Mouse (Mus musculus) hindbrain, embryonic 12.5 days (tissue): ENCODE data around the gene Hs3st3a1. TPM values are rescaled to one million over a fixed set of nuclear protein-coding genes. Genes with fewer than 3 reads are reported as not detected.

ENCODE experiments used
- ATAC-seq: fragments of 200-750 bp; cut with Nextera tagmentation; 2 replicates; pipeline ENCODE4 v1.8.0; 2017; ENCODE audit warnings: moderate TSS enrichment; ENCODE audit not compliant: low FRiP score
- H3K27ac ChIP-seq: fragments of 300-500 bp; sonication (generic); 2 replicates; pipeline ENCODE4 v1.5.1; 2016; ENCODE audit warnings: mild to moderate bottlenecking
- H3K27me3 ChIP-seq: fragments of 300-500 bp; sonication (generic); 2 replicates; pipeline ENCODE4 v1.6.1; 2016; ENCODE audit warnings: mild to moderate bottlenecking
- H3K36me3 ChIP-seq: fragments of 300-500 bp; sonication (generic); 2 replicates; pipeline ENCODE4 v1.6.1; 2016; ENCODE audit warnings: mild to moderate bottlenecking
- H3K4me1 ChIP-seq: fragments of 300-500 bp; sonication (generic); 2 replicates; pipeline ENCODE4 v1.6.1; 2016
- H3K4me2 ChIP-seq: fragments of 300-500 bp; sonication (generic); replicated peaks from 2 replicates; pipeline ENCODE4 v1.6.1; 2016; ENCODE audit warnings: mild to moderate bottlenecking
- H3K4me3 ChIP-seq: fragments of 300-500 bp; sonication (generic); 2 replicates; pipeline ENCODE4 v1.5.1; 2016; ENCODE audit warnings: mild to moderate bottlenecking
- H3K9ac ChIP-seq: fragments of 300-500 bp; sonication (generic); 2 replicates; pipeline ENCODE4 v1.6.1; 2016; ENCODE audit warnings: mild to moderate bottlenecking, moderate library complexity
- H3K9me3 ChIP-seq: fragments of 300-500 bp; sonication (generic); replicated peaks from 2 replicates; pipeline ENCODE4 v1.6.1; 2016; ENCODE audit warnings: mild to moderate bottlenecking
- WGBS: fragments of 180-500 bp; shearing (Covaris S2); methylation state at CpG from one replicate; pipeline ENCODE4 v1.1.7; 2016; 5-methylcytosine and 5-hydroxymethylcytosine counted together
- polyA plus RNA-seq: library from polyadenylated mRNA; unstranded; fragments of >200 nt; fragmentation: Nextera tagmentation; extraction: Ambion mirVana; gene quantifications from 2 replicates; pipeline ENCODE4 v1.2.1, GENCODE M21; 2016

Gene Hs3st3a1
- polyA plus RNA-seq, 1 experiment from 2014 or later, result 1.9 TPM

- Histone ChIP-seq H3K4me1 (0 out of 2 replicates have a peak, but pooled peaks cover 2% of the 10 kb centered on the region), H3K36me3 (no peaks in the 10 kb centered on the region), H3K9ac (no peak overlapping the region), H3K27ac (no peak overlapping the region), H3K27me3 (no peaks in the 10 kb centered on the region), H3K4me3 (no peak overlapping the region), H3K4me2 (no peak overlapping the region), H3K9me3 (no peaks in the 10 kb centered on the region)
- ATAC-seq, result no peak
- 92% methylated on average over 3 of the region's 3 CpGs for WGBS
These were observed 102.1 kb downstream of the Hs3st3a1 start for GRCm38 (mm10) chr11:64537230-64537629.

- Histone ChIP-seq H3K27ac (no peak overlapping the region), H3K9ac (no peak overlapping the region), H3K4me3 (no peak overlapping the region), H3K4me2 (no peak overlapping the region), H3K9me3 (no peaks in the 10 kb centered on the region), H3K36me3 (no peaks in the 10 kb centered on the region), H3K27me3 (no peaks in the 10 kb centered on the region), H3K4me1 (peaks cover 4% of the 10 kb centered on the region)
- no peak for ATAC-seq
- WGBS, result 95% methylated on average over 9 of the region's 9 CpGs
These were observed 106.7 kb downstream of the Hs3st3a1 start for GRCm38 (mm10) chr11:64541866-64542265.

GRCm38 (mm10) chr11:64542335-64542734 is 107.2 kb downstream of the Hs3st3a1 start:
- no peaks in the 10 kb centered on the region for H3K36me3 ChIP-seq
- no peak overlapping the region for H3K4me2 ChIP-seq
- H3K27me3 ChIP-seq, result no peaks in the 10 kb centered on the region
- H3K4me3 ChIP-seq, result no peak overlapping the region
- 40% methylated on average over 6 of the region's 6 CpGs for WGBS
- no peak overlapping the region for H3K9ac ChIP-seq
- no peak overlapping the region for H3K27ac ChIP-seq
- no peak for ATAC-seq
- no peaks in the 10 kb centered on the region for H3K9me3 ChIP-seq
- peaks cover 4% of the 10 kb centered on the region for H3K4me1 ChIP-seq

GRCm38 (mm10) chr11:64543181-64543641 is 108.1 kb downstream of the Hs3st3a1 start:
- no peaks in the 10 kb centered on the region for H3K36me3 ChIP-seq
- no peaks in the 10 kb centered on the region for H3K9me3 ChIP-seq
- H3K4me2 ChIP-seq, result no peak overlapping the region
- H3K4me3 ChIP-seq, result no peak overlapping the region
- H3K27me3 ChIP-seq, result no peaks in the 10 kb centered on the region
- H3K27ac ChIP-seq, result no peak overlapping the region
- no peak for ATAC-seq
- 68% methylated on average over 9 of the region's 9 CpGs for WGBS
- H3K4me1 ChIP-seq, result peaks cover 4% of the 10 kb centered on the region
- no peak overlapping the region for H3K9ac ChIP-seq

GRCm38 (mm10) chr11:64544236-64544635 is 109.1 kb downstream of the Hs3st3a1 start:
- Histone ChIP-seq H3K4me2 (no peak overlapping the region), H3K9ac (no peak overlapping the region), H3K4me1 (peaks cover 6% of the 10 kb centered on the region), H3K9me3 (no peaks in the 10 kb centered on the region), H3K27ac (no peak overlapping the region), H3K27me3 (no peaks in the 10 kb centered on the region), H3K4me3 (no peak overlapping the region), H3K36me3 (no peaks in the 10 kb centered on the region)
- WGBS, result 67% methylated on average over 5 of the region's 5 CpGs
- no peak for ATAC-seq

GRCm38 (mm10) chr11:64549380-64549779 is 114.2 kb downstream of the Hs3st3a1 start:
- Histone ChIP-seq H3K27me3 (no peaks in the 10 kb centered on the region), H3K36me3 (no peaks in the 10 kb centered on the region), H3K4me2 (no peak overlapping the region), H3K4me1 (peaks cover 9% of the 10 kb centered on the region), H3K27ac (no peak overlapping the region), H3K9me3 (no peaks in the 10 kb centered on the region), H3K9ac (no peak overlapping the region), H3K4me3 (no peak overlapping the region)
- 33% methylated on average over 7 of the region's 7 CpGs for WGBS
- ATAC-seq, result no peak

GRCm38 (mm10) chr11:64549955-64550354 is 114.8 kb downstream of the Hs3st3a1 start:
- Histone ChIP-seq H3K36me3 (no peaks in the 10 kb centered on the region), H3K4me3 (no peak overlapping the region), H3K4me2 (no peak overlapping the region), H3K27ac (0 out of 2 replicates have a peak overlapping the region, but pooled peaks have one; percentile 23), H3K27me3 (no peaks in the 10 kb centered on the region), H3K9me3 (no peaks in the 10 kb centered on the region), H3K4me1 (peaks cover 8% of the 10 kb centered on the region), H3K9ac (no peak overlapping the region)
- WGBS, result 71% methylated on average over 8 of the region's 8 CpGs
- no peak for ATAC-seq

GRCm38 (mm10) chr11:64558282-64558681 is 123.2 kb downstream of the Hs3st3a1 start:
- H3K4me1 ChIP-seq, result no peaks in the 10 kb centered on the region
- 76% methylated on average over 2 of the region's 2 CpGs for WGBS
- no peaks in the 10 kb centered on the region for H3K9me3 ChIP-seq
- no peaks in the 10 kb centered on the region for H3K36me3 ChIP-seq
- no peak overlapping the region for H3K9ac ChIP-seq
- no peak overlapping the region for H3K27ac ChIP-seq
- H3K4me2 ChIP-seq, result no peak overlapping the region
- no peak overlapping the region for H3K4me3 ChIP-seq
- no peaks in the 10 kb centered on the region for H3K27me3 ChIP-seq
- no peak for ATAC-seq

GRCm38 (mm10) chr11:64559388-64559787 is 124.3 kb downstream of the Hs3st3a1 start:
- Histone ChIP-seq H3K4me1 (no peaks in the 10 kb centered on the region), H3K27ac (no peak overlapping the region), H3K9ac (no peak overlapping the region), H3K36me3 (no peaks in the 10 kb centered on the region), H3K4me3 (no peak overlapping the region), H3K4me2 (no peak overlapping the region), H3K9me3 (no peaks in the 10 kb centered on the region), H3K27me3 (no peaks in the 10 kb centered on the region)
- WGBS, result 71% methylated on average over 1 of the region's 1 CpGs
- ATAC-seq, result no peak

GRCm38 (mm10) chr11:64560471-64560870 is 125.3 kb downstream of the Hs3st3a1 start:
- H3K4me2 ChIP-seq, result no peak overlapping the region
- H3K27me3 ChIP-seq, result no peaks in the 10 kb centered on the region
- no peaks in the 10 kb centered on the region for H3K9me3 ChIP-seq
- H3K27ac ChIP-seq, result no peak overlapping the region
- no peak overlapping the region for H3K9ac ChIP-seq
- 79% methylated on average over 2 of the region's 2 CpGs for WGBS
- H3K36me3 ChIP-seq, result no peaks in the 10 kb centered on the region
- no peaks in the 10 kb centered on the region for H3K4me1 ChIP-seq
- H3K4me3 ChIP-seq, result no peak overlapping the region
- no peak for ATAC-seq

- 51% methylated on average over 4 of the region's 4 CpGs for WGBS
- no peaks in the 10 kb centered on the region for H3K4me1 ChIP-seq
- ATAC-seq, result no peak
- no peak overlapping the region for H3K9ac ChIP-seq
- no peaks in the 10 kb centered on the region for H3K9me3 ChIP-seq
- H3K27me3 ChIP-seq, result no peaks in the 10 kb centered on the region
- H3K4me3 ChIP-seq, result no peak overlapping the region
- H3K27ac ChIP-seq, result no peak overlapping the region
- H3K4me2 ChIP-seq, result no peak overlapping the region
- H3K36me3 ChIP-seq, result no peaks in the 10 kb centered on the region
These were observed 127.6 kb downstream of the Hs3st3a1 start for GRCm38 (mm10) chr11:64562771-64563170.
